Mouse (Mus musculus): ENCODE data around the gene Icam5. TPM values are rescaled to one million over a fixed set of nuclear protein-coding genes. Genes with fewer than 3 reads are reported as not detected.

The Icam5 gene
- polyA plus RNA-seq, 1 experiment from 2014 or later: 0.20 TPM

DNA sequence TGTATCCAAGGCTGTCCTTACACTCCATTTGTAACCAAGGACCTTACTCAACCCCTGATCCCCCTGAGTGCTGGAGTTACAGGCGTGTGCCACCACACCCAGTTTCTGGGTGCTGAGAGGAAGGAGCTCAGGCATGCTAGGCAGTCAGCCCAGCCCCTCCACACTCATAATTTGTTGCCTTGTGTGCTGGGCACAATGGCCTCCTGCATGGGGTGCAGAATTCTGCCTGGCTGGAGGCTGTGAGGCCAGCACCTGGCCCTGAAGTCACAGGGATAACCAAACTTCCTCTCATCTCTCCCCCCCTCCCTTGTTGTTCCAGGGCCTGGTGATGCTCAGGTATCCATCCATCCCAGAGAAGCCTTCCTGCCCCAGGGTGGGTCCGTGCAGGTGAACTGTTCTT is 13.3 kb upstream of the Icam5 start:
- Histone ChIP-seq H3K4me3 (ENCODE audit: low read length) (no peak overlapping the region), H3K27me3 (ENCODE audit: control insufficient read depth, insufficient read depth, low read length) (peaks cover 31% of the 10 kb centered on the region), H3K4me1 (ENCODE audit: control insufficient read depth, insufficient read depth, low read length) (peaks cover 14% of the 10 kb centered on the region; the same call in 1 of the 2 replicates), H3K9me3 (ENCODE audit: control insufficient read depth, low read length) (no peaks in the 10 kb centered on the region), H3K9ac (ENCODE audit: low read depth, low read length) (no peak overlapping the region), H3K4me2 (replicated peaks; ENCODE audit: low read depth, low read length) (no peak overlapping the region), H3K27ac (ENCODE audit: low read depth, low read length) (no peak overlapping the region), H3K36me3 (ENCODE audit: control insufficient read depth, insufficient read depth, low read length) (no peaks in the 10 kb centered on the region)
- ATAC-seq (ENCODE audit: low FRiP score, low TSS enrichment): no peak
- WGBS: 75% methylated on average over 2 of the region's 2 CpGs

DNA sequence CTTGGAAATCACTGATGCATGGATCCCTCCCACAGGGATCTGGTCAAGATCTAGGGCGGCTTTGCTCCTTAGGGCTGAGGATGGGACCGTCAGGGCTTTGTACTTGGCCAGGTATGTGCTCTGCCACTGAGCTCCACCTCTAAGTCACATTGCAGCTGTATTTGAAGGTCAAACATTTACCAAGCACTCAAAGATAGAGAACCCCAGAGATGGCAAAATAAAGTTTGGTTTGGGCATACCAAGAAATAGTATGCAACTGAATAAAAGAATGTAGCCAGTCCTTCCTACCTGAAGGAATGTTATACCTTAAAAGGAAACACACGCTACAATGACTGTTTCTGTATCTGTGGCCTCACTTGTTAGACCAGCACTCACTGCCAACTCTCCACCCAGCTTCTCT is 10.5 kb upstream of the Icam5 start:
- Histone ChIP-seq H3K4me2 (replicated peaks; ENCODE audit: low read depth, low read length) (no peak overlapping the region), H3K36me3 (ENCODE audit: control insufficient read depth, insufficient read depth, low read length) (no peaks in the 10 kb centered on the region), H3K4me3 (ENCODE audit: low read length) (no peak overlapping the region), H3K27ac (ENCODE audit: low read depth, low read length) (no peak overlapping the region), H3K27me3 (ENCODE audit: control insufficient read depth, insufficient read depth, low read length) (peaks cover 22% of the 10 kb centered on the region), H3K9me3 (ENCODE audit: control insufficient read depth, low read length) (no peaks in the 10 kb centered on the region), H3K4me1 (ENCODE audit: control insufficient read depth, insufficient read depth, low read length) (no peaks in the 10 kb centered on the region), H3K9ac (ENCODE audit: low read depth, low read length) (no peak overlapping the region)
- 73% methylated on average over 3 of the region's 3 CpGs for WGBS
- ATAC-seq (ENCODE audit: low FRiP score, low TSS enrichment): no peak

DNA sequence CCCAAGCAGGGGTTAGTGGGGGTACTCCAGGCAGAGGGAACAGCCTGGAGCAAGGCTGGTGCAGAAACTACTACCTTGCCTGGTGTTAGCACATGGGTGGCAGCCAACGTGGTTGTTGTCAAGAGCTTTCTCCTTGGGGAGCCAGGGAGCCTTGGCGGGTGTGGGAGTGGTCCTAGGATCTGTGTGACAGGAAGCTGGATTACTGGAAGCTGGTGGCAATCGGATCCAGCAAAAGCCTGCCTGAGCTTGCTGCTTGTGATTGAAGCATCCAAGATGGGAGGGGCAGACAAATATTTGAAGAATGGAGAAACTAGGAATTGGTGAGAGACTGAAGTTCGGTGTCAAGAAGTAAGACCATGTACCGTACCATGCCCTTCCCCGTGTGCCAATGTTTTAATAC is 9.6 kb upstream of the Icam5 start:
- Histone ChIP-seq H3K4me3 (ENCODE audit: low read length) (no peak overlapping the region), H3K27ac (ENCODE audit: low read depth, low read length) (no peak overlapping the region), H3K27me3 (ENCODE audit: control insufficient read depth, insufficient read depth, low read length) (peaks cover 13% of the 10 kb centered on the region), H3K9me3 (ENCODE audit: control insufficient read depth, low read length) (no peaks in the 10 kb centered on the region), H3K9ac (ENCODE audit: low read depth, low read length) (no peak overlapping the region), H3K4me2 (replicated peaks; ENCODE audit: low read depth, low read length) (no peak overlapping the region), H3K36me3 (ENCODE audit: control insufficient read depth, insufficient read depth, low read length) (no peaks in the 10 kb centered on the region), H3K4me1 (ENCODE audit: control insufficient read depth, insufficient read depth, low read length) (no peaks in the 10 kb centered on the region)
- 63% methylated on average over 6 of the region's 6 CpGs for WGBS
- ATAC-seq (ENCODE audit: low FRiP score, low TSS enrichment): no peak

DNA sequence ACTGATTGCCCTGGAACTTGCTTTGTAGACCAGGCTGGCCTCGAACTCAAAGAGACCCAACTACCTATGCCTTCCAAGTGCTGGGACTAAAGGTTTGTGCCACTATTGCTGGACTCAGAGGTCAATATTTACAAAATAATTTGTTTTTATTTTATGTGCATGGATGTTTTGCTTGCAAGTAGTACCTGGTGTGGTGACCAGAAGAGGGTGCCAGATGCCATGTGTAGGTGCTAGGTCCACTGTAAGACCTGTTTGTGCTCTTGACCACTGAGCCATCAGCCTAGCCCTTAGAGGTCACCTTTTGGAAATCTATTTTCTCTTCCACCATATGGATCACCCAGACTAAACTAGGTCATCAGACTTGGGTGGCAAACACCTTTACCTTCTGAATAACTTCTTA is 9.1 kb upstream of the Icam5 start:
- Histone ChIP-seq H3K4me2 (replicated peaks; ENCODE audit: low read depth, low read length) (no peak overlapping the region), H3K9ac (ENCODE audit: low read depth, low read length) (no peak overlapping the region), H3K36me3 (ENCODE audit: control insufficient read depth, insufficient read depth, low read length) (no peaks in the 10 kb centered on the region), H3K4me3 (ENCODE audit: low read length) (no peak overlapping the region), H3K4me1 (ENCODE audit: control insufficient read depth, insufficient read depth, low read length) (no peaks in the 10 kb centered on the region), H3K27ac (ENCODE audit: low read depth, low read length) (no peak overlapping the region), H3K27me3 (ENCODE audit: control insufficient read depth, insufficient read depth, low read length) (peaks cover 10% of the 10 kb centered on the region), H3K9me3 (ENCODE audit: control insufficient read depth, low read length) (no peaks in the 10 kb centered on the region)
- ATAC-seq (ENCODE audit: low FRiP score, low TSS enrichment): no peak
- WGBS: 76% methylated on average over 1 of the region's 1 CpGs

DNA sequence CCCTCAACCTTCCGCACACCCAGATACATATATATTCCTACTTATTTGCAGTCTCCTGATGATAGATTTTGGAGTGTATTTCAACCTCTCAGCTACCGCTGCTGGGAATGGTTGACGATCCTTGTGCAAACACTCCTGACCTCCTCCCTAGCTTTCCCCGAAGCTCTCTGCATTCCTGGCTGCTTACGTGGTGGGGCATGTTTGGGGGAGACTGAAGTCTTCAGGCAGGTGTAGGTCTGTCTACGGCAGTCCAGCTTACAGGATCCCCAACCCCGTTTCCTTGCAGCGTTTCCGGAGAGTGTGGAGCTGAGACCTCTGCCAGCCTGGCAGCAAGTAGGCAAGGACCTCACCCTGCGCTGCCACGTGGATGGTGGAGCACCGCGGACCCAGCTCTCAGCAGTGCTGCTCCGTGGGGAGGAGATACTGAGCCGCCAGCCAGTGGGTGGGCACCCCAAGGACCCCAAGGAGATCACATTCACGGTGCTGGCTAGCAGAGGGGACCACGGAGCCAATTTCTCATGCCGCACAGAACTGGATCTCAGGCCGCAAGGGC is 6.5 kb upstream of the Icam5 start:
- 70% methylated on average over 19 of the region's 19 CpGs for WGBS
- H3K9me3 ChIP-seq (ENCODE audit: control insufficient read depth, low read length): no peaks in the 10 kb centered on the region
- peaks cover 15% of the 10 kb centered on the region for H3K27me3 ChIP-seq (ENCODE audit: control insufficient read depth, insufficient read depth, low read length)
- H3K4me1 ChIP-seq (ENCODE audit: control insufficient read depth, insufficient read depth, low read length): peaks cover 11% of the 10 kb centered on the region
- ATAC-seq (ENCODE audit: low FRiP score, low TSS enrichment): no peak
- H3K36me3 ChIP-seq (ENCODE audit: control insufficient read depth, insufficient read depth, low read length): no peaks in the 10 kb centered on the region
- H3K9ac ChIP-seq (ENCODE audit: low read depth, low read length): no peak overlapping the region
- H3K27ac ChIP-seq (ENCODE audit: low read depth, low read length): no peak overlapping the region
- H3K4me2 ChIP-seq (replicated peaks; ENCODE audit: low read depth, low read length): no peak overlapping the region
- H3K4me3 ChIP-seq (ENCODE audit: low read length): no peak overlapping the region

DNA sequence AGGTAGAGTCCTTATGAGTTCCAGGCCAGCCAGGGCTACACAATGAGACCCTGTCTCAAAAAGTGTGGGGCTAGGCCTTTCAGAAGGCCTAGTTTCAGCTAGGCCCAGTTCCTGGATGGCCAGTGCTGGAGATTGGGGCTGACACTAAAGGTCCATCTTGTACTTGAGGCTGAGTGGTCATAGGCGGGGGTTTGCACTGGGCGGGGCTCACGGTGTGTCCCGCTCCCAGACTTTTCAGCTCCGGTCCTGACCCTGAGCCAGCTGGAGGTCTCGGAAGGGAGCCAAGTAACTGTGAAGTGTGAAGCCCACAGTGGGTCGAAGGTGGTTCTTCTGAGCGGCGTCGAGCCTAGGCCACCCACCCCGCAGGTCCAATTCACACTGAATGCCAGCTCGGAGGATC is 5.0 kb upstream of the Icam5 start:
- Histone ChIP-seq H3K4me1 (ENCODE audit: control insufficient read depth, insufficient read depth, low read length) (peaks cover 17% of the 10 kb centered on the region), H3K9ac (ENCODE audit: low read depth, low read length) (no peak overlapping the region), H3K4me2 (replicated peaks; ENCODE audit: low read depth, low read length) (no peak overlapping the region), H3K4me3 (ENCODE audit: low read length) (no peak overlapping the region), H3K27me3 (ENCODE audit: control insufficient read depth, insufficient read depth, low read length) (peaks cover 19% of the 10 kb centered on the region), H3K9me3 (ENCODE audit: control insufficient read depth, low read length) (no peaks in the 10 kb centered on the region), H3K27ac (ENCODE audit: low read depth, low read length) (no peak overlapping the region), H3K36me3 (ENCODE audit: control insufficient read depth, insufficient read depth, low read length) (no peaks in the 10 kb centered on the region)
- 80% methylated on average over 12 of the region's 12 CpGs for WGBS
- no peak for ATAC-seq (ENCODE audit: low FRiP score, low TSS enrichment)

DNA sequence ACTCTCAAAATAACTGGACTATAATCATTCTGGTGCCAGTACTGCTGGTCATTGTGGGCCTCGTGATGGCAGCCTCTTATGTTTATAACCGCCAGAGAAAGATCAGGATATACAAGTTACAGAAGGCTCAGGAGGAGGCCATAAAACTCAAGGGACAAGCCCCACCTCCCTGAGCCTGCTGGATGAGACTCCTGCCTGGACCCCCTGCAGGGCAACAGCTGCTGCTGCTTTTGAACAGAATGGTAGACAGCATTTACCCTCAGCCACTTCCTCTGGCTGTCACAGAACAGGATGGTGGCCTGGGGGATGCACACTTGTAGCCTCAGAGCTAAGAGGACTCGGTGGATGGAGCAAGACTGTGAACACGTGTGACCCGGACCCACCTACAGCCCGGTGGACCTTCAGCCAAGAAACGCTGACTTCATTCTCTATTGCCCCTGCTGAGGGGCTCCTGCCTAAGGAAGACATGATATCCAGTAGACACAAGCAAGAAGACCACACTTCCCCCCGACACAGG is 4.0 kb upstream of the Icam5 start:
- H3K27me3 ChIP-seq (ENCODE audit: control insufficient read depth, insufficient read depth, low read length): peaks cover 29% of the 10 kb centered on the region
- no peak overlapping the region for H3K9ac ChIP-seq (ENCODE audit: low read depth, low read length)
- H3K9me3 ChIP-seq (ENCODE audit: control insufficient read depth, low read length): no peaks in the 10 kb centered on the region
- no peak for ATAC-seq (ENCODE audit: low FRiP score, low TSS enrichment)
- H3K27ac ChIP-seq (ENCODE audit: low read depth, low read length): no peak overlapping the region
- 52% methylated on average over 8 of the region's 8 CpGs for WGBS
- H3K36me3 ChIP-seq (ENCODE audit: control insufficient read depth, insufficient read depth, low read length): no peaks in the 10 kb centered on the region
- H3K4me2 ChIP-seq (replicated peaks; ENCODE audit: low read depth, low read length): no peak overlapping the region
- H3K4me3 ChIP-seq (ENCODE audit: low read length): no peak overlapping the region
- H3K4me1 ChIP-seq (ENCODE audit: control insufficient read depth, insufficient read depth, low read length): peaks cover 27% of the 10 kb centered on the region

DNA sequence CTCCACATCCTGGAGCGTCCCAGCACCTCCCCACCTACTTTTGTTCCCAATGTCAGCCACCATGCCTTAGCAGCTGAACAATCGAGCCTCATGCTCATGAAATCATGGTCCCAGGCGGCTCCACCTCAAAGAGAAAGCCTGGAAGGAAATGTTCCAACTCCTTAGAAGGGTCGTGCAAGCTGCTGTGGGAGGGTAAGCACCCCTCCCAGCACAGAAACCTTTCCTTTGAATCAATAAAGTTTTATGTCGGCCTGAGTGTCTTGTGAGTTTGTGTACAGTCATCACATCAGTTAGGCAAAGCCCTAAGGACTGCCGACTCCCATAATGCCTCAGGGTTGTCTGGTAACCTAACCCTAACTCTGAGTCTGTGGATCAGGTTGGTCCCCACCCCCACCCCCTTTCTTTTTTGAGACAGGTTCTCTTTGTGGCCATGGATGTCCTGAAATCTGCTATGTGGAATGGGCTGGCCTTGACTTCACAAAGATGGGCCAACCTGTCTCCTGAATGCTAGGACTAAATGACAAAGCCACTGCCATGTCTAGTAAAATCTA is 3.2 kb upstream of the Icam5 start:
- WGBS: 57% methylated on average over 6 of the region's 6 CpGs
- no peaks in the 10 kb centered on the region for H3K9me3 ChIP-seq (ENCODE audit: control insufficient read depth, low read length)
- no peaks in the 10 kb centered on the region for H3K36me3 ChIP-seq (ENCODE audit: control insufficient read depth, insufficient read depth, low read length)
- no peak for ATAC-seq (ENCODE audit: low FRiP score, low TSS enrichment)
- H3K27ac ChIP-seq (ENCODE audit: low read depth, low read length): no peak overlapping the region
- peaks cover 32% of the 10 kb centered on the region for H3K4me1 ChIP-seq (ENCODE audit: control insufficient read depth, insufficient read depth, low read length)
- peaks cover 37% of the 10 kb centered on the region for H3K27me3 ChIP-seq (ENCODE audit: control insufficient read depth, insufficient read depth, low read length)
- no peak overlapping the region for H3K4me3 ChIP-seq (ENCODE audit: low read length)
- H3K4me2 ChIP-seq (replicated peaks; ENCODE audit: low read depth, low read length): no peak overlapping the region
- H3K9ac ChIP-seq (ENCODE audit: low read depth, low read length): no peak overlapping the region

DNA sequence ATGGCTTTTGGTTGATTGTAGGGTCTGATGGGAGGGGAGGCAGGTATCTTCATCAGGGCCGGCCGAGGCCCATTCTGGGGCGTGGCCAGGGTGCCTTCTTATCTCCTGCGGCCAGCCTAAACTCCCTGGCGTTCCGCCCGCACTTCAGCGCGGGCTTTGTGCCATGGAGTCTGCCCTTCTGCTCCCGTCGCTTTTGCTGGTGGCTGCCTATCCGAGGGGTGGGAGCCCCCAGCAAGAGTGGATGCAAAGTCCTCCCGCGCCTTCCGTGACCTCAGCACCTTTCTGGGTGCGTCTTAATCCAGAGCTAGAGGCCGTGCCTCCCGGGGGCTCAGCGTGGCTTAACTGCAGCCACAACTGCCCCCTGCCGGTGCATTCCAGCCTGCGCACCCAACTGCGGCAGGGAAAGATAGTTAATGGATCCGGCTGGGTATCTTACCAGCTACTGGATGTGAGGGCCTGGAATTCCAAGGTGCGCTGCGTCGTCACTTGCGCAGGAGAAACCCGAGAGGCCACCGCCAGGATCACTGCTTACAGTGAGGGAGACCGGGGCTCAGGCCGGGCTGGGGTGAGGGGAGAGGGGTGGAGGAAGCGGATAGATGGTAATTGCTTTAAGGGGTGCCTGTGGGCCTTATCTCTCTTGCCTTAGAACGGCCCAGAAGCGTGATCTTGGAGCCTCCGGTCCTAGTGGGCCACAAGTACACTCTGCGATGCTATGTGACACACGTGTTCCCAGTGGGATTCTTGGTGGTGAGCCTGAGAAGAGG is 2.4 kb upstream of the Icam5 start, which contains the start of gene Icam4:
Gene Icam4, plus strand, starts transcription at position 83 of the 764 bp plus-strand sequence.
- peaks cover 45% of the 10 kb centered on the region for H3K27me3 ChIP-seq (ENCODE audit: control insufficient read depth, insufficient read depth, low read length)
- peak; percentile 41 for ATAC-seq (ENCODE audit: low FRiP score, low TSS enrichment)
- H3K4me1 ChIP-seq (ENCODE audit: control insufficient read depth, insufficient read depth, low read length): peaks cover 33% of the 10 kb centered on the region
- H3K9me3 ChIP-seq (ENCODE audit: control insufficient read depth, low read length): no peaks in the 10 kb centered on the region
- no peaks in the 10 kb centered on the region for H3K36me3 ChIP-seq (ENCODE audit: control insufficient read depth, insufficient read depth, low read length)
- peak within 1 kb of the TSS; percentile 25 for H3K4me3 ChIP-seq (ENCODE audit: low read length)
- peak within 1 kb of the TSS; percentile 5; the same call in 1 of the 2 replicates for H3K9ac ChIP-seq (ENCODE audit: low read depth, low read length)
- 4% methylated on average over 37 of the region's 37 CpGs for WGBS
- no peak within 1 kb of the TSS for H3K27ac ChIP-seq (ENCODE audit: low read depth, low read length)
- H3K4me2 ChIP-seq (replicated peaks; ENCODE audit: low read depth, low read length): peak within 1 kb of the TSS; percentile 64
